Mouse (Mus musculus): ENCODE measurements around the gene Thap2.

DNA sequence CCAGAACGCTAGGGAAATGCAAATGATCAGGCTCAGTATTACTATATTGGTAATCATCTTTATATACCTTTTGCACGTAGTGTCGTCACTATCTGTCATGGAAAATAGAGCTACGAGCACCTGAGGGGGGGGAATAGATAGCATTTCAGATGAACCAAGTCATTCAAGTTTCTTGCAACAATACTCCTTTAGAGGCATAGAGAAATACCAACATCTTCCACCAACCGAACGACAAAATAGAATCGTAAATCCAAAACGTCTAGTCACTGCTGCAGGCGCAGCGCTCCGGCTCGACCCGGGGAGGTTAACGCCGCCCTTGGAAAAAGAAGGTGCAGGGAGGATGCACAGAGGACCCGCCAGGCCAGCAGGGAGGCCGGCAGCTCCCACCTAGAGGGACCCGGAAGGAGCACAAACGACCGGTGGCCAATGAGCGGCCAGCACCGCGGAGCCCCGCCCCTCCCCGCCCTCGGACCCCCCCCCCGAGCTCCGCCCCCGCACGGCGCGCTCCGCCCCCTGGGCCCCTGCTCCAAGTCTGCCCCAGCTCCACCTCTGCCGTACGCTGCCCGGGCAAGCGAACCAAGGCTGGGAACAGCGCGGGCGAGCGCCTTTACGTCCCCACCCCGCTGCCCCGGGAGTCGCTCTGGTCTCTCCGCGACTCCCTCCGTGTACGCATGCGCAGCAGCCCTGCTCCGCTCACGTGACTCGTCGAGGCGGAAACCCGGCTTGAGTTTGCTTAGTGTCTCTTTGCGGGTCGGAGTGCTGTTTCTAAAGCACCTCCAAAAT is 22.2 kb downstream of the Thap2 start, which contains the start of gene Tmem19:
- TF ChIP-seq MAFK (IDR thresholded peaks at IDR 0.05; ENCODE audit: insufficient read depth, low read depth, low read length) (no peak), ZC3H11A (IDR thresholded peaks at IDR 0.05; ENCODE audit: borderline replicate concordance, low read depth, low read length) (no peak), HCFC1 (IDR thresholded peaks at IDR 0.05; ENCODE audit: borderline replicate concordance, insufficient read depth, low read length) (peak; percentile 25; the same call in 1 of the 2 replicates), CHD2 (IDR thresholded peaks at IDR 0.05; ENCODE audit: low read depth, low read length) (no peak)
